Mouse (Mus musculus) testis, postnatal 14 days (tissue): ENCODE data around the gene Gm21882.
"Not testable (repeated sequence)": the region's sequence is repeated elsewhere in the genome, so short reads cannot be mapped to it uniquely, and the experiment has no call there.

Experiments used
- DNase-seq: peaks from one replicate; pipeline ENCODE4 v3.0.0; 2021; ENCODE audit warnings: low spot score

Gm21882 gene

DNA sequence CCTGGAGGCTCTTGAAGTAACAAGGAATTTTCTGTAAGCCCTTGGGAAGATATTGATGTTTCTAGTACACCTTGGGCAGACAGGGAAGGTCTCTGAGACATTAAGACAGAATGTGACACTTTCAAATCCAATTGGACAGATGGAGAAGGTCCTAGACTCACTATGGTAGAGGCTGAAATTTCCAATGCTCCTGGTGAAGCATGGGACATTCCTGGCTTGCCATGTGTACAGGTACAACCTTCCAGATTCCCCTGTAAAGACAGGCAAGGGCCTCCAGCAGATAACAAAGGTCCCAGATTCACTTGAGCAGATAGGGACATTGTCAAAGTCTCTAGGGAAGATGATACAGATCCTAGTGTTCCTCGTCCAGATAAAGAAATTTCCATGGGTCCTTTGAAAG is at the start of gene Gm21882:
TSS of gene Gm21882 (minus strand) at position 101 of the 400 bp plus-strand sequence.
- not testable (repeated sequence) for DNase-seq
